Mouse (Mus musculus) liver, adult 2 months (tissue): Measurements from ENCODE around the gene 4930524B15Rik. TPM values are rescaled to one million over a fixed set of nuclear protein-coding genes. Genes with fewer than 3 reads are reported as not detected.
"Not testable (repeated sequence)": the region's sequence is repeated elsewhere in the genome, so short reads cannot be mapped to it uniquely, and the experiment has no call there.

Source experiments
- DNase-seq: peaks from one replicate; pipeline ENCODE4 v3.0.0-alpha.2; 2011; ENCODE audit warnings: low read depth, low spot score; ENCODE audit errors: extremely low read depth
- H3K27ac ChIP-seq: fragments of 200-500 bp; replicated peaks from 2 replicates; pipeline ENCODE4 v1.5.1; 2012; ENCODE audit warnings: low read depth, mild to moderate bottlenecking, control low read depth, inconsistent platforms, low read length; ENCODE audit not compliant: insufficient read depth
- H3K27me3 ChIP-seq: fragments of 200-500 bp; 2 replicates; pipeline ENCODE4 v1.6.1; 2012; ENCODE audit warnings: mild to moderate bottlenecking, moderate library complexity, low read length, inconsistent platforms; ENCODE audit not compliant: control insufficient read depth, insufficient read depth
- H3K36me3 ChIP-seq: fragments of 200-500 bp; 2 replicates; pipeline ENCODE4 v1.6.1; 2012; ENCODE audit warnings: low read length, inconsistent platforms; ENCODE audit not compliant: control insufficient read depth, insufficient read depth
- H3K4me1 ChIP-seq: fragments of 200-500 bp; 2 replicates; pipeline ENCODE4 v1.6.1; 2011; ENCODE audit warnings: low read length; ENCODE audit not compliant: control insufficient read depth, insufficient read depth
- H3K4me3 ChIP-seq: fragments of 200-500 bp; 2 replicates; pipeline ENCODE4 v1.5.1; 2011; ENCODE audit warnings: low read depth, mild to moderate bottlenecking, control low read depth, low read length, moderate library complexity; ENCODE audit not compliant: insufficient read depth
- H3K79me2 ChIP-seq: fragments of 200-500 bp; 2 replicates; pipeline ENCODE4 v1.6.1; 2012; ENCODE audit warnings: inconsistent platforms, mild to moderate bottlenecking, low read length, moderate library complexity; ENCODE audit not compliant: control insufficient read depth, insufficient read depth
- H3K9ac ChIP-seq: fragments of 200-500 bp; 2 replicates; pipeline ENCODE4 v1.6.1; 2012; ENCODE audit warnings: low read depth, mild to moderate bottlenecking, control low read depth, inconsistent platforms, low read length
- CTCF ChIP-seq: fragments of 200-500 bp; IDR thresholded peaks from 2 replicates; pipeline ENCODE4 v1.5.1; 2011; ENCODE audit warnings: low read depth, low read length, control low read depth
- POLR2A ChIP-seq: fragments of 200-500 bp; IDR thresholded peaks from 2 replicates; pipeline ENCODE4 v1.6.1; 2011; ENCODE audit warnings: low read length, control low read depth; ENCODE audit not compliant: insufficient read depth; ENCODE audit errors: extremely low read depth
- WGBS: fragments of 180-500 bp; shearing (Covaris S2); methylation state at CpG from one replicate; pipeline ENCODE4 v1.1.7; 2018; 5-methylcytosine and 5-hydroxymethylcytosine counted together
- polyA plus RNA-seq: library from polyadenylated mRNA; depleted of rRNA; stranded (reverse); fragments of >200 nt; gene quantifications from 2 replicates; pipeline ENCODE4 v1.2.3, GENCODE M21; 2012
- total RNA-seq: library from RNA; depleted of rRNA; stranded (reverse); fragments of >200 nt; gene quantifications from 2 replicates; pipeline ENCODE4 v1.2.3, GENCODE M21; 2014

4930524B15Rik gene
- total and polyA plus RNA-seq, 2 experiments = not detected

- DNase-seq = peak; percentile 7
- H3K36me3 ChIP-seq = no peaks in the 10 kb centered on the region
- no peak within 1 kb of the TSS; the same call in 1 of the 2 replicates for H3K9ac ChIP-seq
- H3K4me1 ChIP-seq = no peaks in the 10 kb centered on the region
- H3K27me3 ChIP-seq = peaks cover 15% of the 10 kb centered on the region
- no peak within 1 kb of the TSS for H3K4me3 ChIP-seq
- H3K27ac ChIP-seq = no peak within 1 kb of the TSS
- no peaks in the 10 kb centered on the region for H3K79me2 ChIP-seq
- WGBS = 1% methylated on average over 16 of the region's 16 CpGs
- TF ChIP-seq CTCF = peak; percentile 45
- TF ChIP-seq POLR2A = no peak
Measured at GRCm38 (mm10) chr11:32000281-32000680, 34.9 kb downstream of the 4930524B15Rik start, which contains the start of gene Nsg2. Gene Nsg2, plus strand, starts transcription at chr11:32000463.

GRCm38 (mm10) chr11:32001181-32001910, 36.0 kb downstream of the 4930524B15Rik start:
- Histone ChIP-seq H3K9ac (no peak overlapping the region), H3K27me3 (peaks cover 15% of the 10 kb centered on the region), H3K4me3 (no peak overlapping the region), H3K4me1 (no peaks in the 10 kb centered on the region), H3K79me2 (no peaks in the 10 kb centered on the region), H3K36me3 (no peaks in the 10 kb centered on the region), H3K27ac (no peak overlapping the region)
- no peak for DNase-seq
- TF ChIP-seq CTCF (no peak), POLR2A (no peak)
- WGBS = 5% methylated on average over 11 of the region's 11 CpGs

GRCm38 (mm10) chr11:32002670-32003072, 37.3 kb downstream of the 4930524B15Rik start:
- peaks cover 15% of the 10 kb centered on the region for H3K27me3 ChIP-seq
- no peaks in the 10 kb centered on the region for H3K79me2 ChIP-seq
- H3K4me3 ChIP-seq = no peak overlapping the region
- 10% methylated on average over 5 of the region's 5 CpGs for WGBS
- no peaks in the 10 kb centered on the region for H3K4me1 ChIP-seq
- no peak overlapping the region for H3K27ac ChIP-seq
- TF ChIP-seq CTCF (no peak), POLR2A (no peak)
- no peak overlapping the region for H3K9ac ChIP-seq
- no peaks in the 10 kb centered on the region for H3K36me3 ChIP-seq
- no peak for DNase-seq

- not testable (repeated sequence) for H3K27me3 ChIP-seq, H3K9ac ChIP-seq, DNase-seq, H3K4me3 ChIP-seq, H3K36me3 ChIP-seq, H3K27ac ChIP-seq, H3K4me1 ChIP-seq, H3K79me2 ChIP-seq
- 87% methylated on average over 3 of the region's 3 CpGs for WGBS
Measured at GRCm38 (mm10) chr11:32008049-32008448, 42.7 kb downstream of the 4930524B15Rik start.

- Histone ChIP-seq H3K27me3 (0 out of 2 replicates have a peak, but pooled peaks cover under 1% of the 10 kb centered on the region), H3K4me3 (no peak overlapping the region), H3K79me2 (no peaks in the 10 kb centered on the region), H3K9ac (no peak overlapping the region), H3K27ac (no peak overlapping the region), H3K4me1 (no peaks in the 10 kb centered on the region), H3K36me3 (no peaks in the 10 kb centered on the region)
- WGBS = 80% methylated on average over 3 of the region's 3 CpGs
- TF ChIP-seq POLR2A = no peak
- no peak for TF ChIP-seq CTCF
- DNase-seq = no peak
Measured at GRCm38 (mm10) chr11:32008852-32009251, 43.5 kb downstream of the 4930524B15Rik start.

GRCm38 (mm10) chr11:32009961-32010662, 44.7 kb downstream of the 4930524B15Rik start:
- no peak for TF ChIP-seq POLR2A
- TF ChIP-seq CTCF = no peak
- DNase-seq = no peak
- 46% methylated on average over 13 of the region's 13 CpGs for WGBS

More at GRCm38 (mm10) chr11:32009961-32010662, 44.7 kb downstream of the 4930524B15Rik start:
- Histone ChIP-seq H3K4me3 (no peak overlapping the region), H3K27ac (no peak overlapping the region), H3K9ac (no peak overlapping the region), H3K27me3 (no peaks in the 10 kb centered on the region), H3K4me1 (no peaks in the 10 kb centered on the region), H3K79me2 (no peaks in the 10 kb centered on the region), H3K36me3 (no peaks in the 10 kb centered on the region)
